Comparison of ENCODE assay signal across 18 mouse cellular contexts in the genomic region with DNA sequence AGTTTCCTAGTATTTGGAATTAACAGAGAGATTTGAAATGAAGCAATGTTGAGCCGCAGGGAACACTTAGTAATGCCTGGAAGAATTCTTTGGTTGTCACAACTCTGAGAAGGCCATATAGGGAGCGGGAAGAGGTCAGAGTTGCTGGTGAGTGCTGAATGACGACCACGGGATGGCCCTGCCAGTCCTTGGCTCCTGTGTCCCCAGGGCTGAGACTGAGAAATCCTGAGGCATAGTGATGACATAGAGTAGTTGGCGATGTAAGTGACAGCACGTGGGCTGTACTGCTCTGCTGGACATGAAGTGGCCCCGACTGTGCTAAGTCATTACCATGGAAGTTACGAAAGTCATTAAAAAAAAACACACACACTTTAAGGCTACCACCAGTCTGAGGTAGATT.
DNase-seq lines count a peak whose midpoint lies in the region; ATAC-seq and TF ChIP-seq lines count a peak whose summit lies in the region.
"Had no signal": no experiment of that assay in that cellular context is flagged by ENCODE, and none has a peak within 500 bp of the region (broad histone marks: within the 10 kb centered on the region; RNA-seq: fewer than 3 reads in every experiment).

No protein-coding gene starts in this region.

- WGBS in lung, embryonic 14.5 days: 31% methylated on average over 8 of the region's 8 CpGs
- WGBS in intestine, embryonic 15.5 days: 69% methylated on average over 8 of the region's 8 CpGs

- no peaks in the 10 kb centered on the region for H3K27me3 ChIP-seq in lung, embryonic 14.5 days (ENCODE audit: insufficient read depth, low read length)
- H3K27me3 ChIP-seq in intestine, embryonic 15.5 days (replicated peaks): no peaks in the 10 kb centered on the region
- H3K27me3 ChIP-seq: embryonic facial prominence, embryonic 12.5 days; forebrain, embryonic 15.5 days; neural tube, embryonic 15.5 days had no signal

- peak; percentile 49 for DNase-seq in adrenal gland, postnatal 14 days
- DNase-seq in adrenal gland, postnatal 36 days: no peak
- DNase-seq in lung, embryonic 14.5 days: peak; percentile 62
- no peak for DNase-seq in lung, postnatal 25 days (ENCODE audit: low spot score)
- DNase-seq in lung, postnatal 14 days: peak; percentile 28
- DNase-seq in right cerebral cortex, postnatal 10 days (ENCODE audit: low spot score in 2 of 2): no peak
- no peak for DNase-seq in layer of hippocampus, adult 18-20 months (ENCODE audit: low spot score in 2 of 2)
- DNase-seq: cerebellum, adult 9-10 months; liver; thymus, postnatal 25 days had no signal

- no peaks in the 10 kb centered on the region for H3K9me3 ChIP-seq in lung, embryonic 14.5 days (ENCODE audit: low read depth, low read length)
- H3K9me3 ChIP-seq in intestine, embryonic 15.5 days: no peaks in the 10 kb centered on the region
- H3K9me3 ChIP-seq: embryonic facial prominence, embryonic 12.5 days; forebrain, embryonic 15.5 days; hindbrain, embryonic 13.5 days; neural tube, embryonic 15.5 days had no signal

- H3K4me3 ChIP-seq in lung, embryonic 14.5 days (ENCODE audit: low read depth, low read length): no peak overlapping the region
- no peak overlapping the region for H3K4me3 ChIP-seq in intestine, embryonic 15.5 days (replicated peaks)
- H3K4me3 ChIP-seq: embryonic facial prominence, embryonic 12.5 days; forebrain, embryonic 15.5 days; hindbrain, embryonic 13.5 days; left cerebral cortex, adult 2 months; neural tube, embryonic 15.5 days had no signal

- no peak overlapping the region for H3K4me2 ChIP-seq in lung, embryonic 14.5 days
- H3K4me2 ChIP-seq in intestine, embryonic 15.5 days (replicated peaks): no peak overlapping the region
- H3K4me2 ChIP-seq: embryonic facial prominence, embryonic 12.5 days; forebrain, embryonic 15.5 days; hindbrain, embryonic 13.5 days; neural tube, embryonic 15.5 days had no signal

- no peak overlapping the region for H3K27ac ChIP-seq in lung, embryonic 14.5 days (ENCODE audit: low read depth)
- H3K27ac ChIP-seq in intestine, embryonic 15.5 days: no peak overlapping the region
- H3K27ac ChIP-seq: embryonic facial prominence, embryonic 12.5 days; forebrain, embryonic 15.5 days; hindbrain, embryonic 13.5 days; left cerebral cortex, adult 2 months; neural tube, embryonic 15.5 days had no signal

- no peak for TF ChIP-seq CTCF in lung, embryonic 14.5 days (IDR thresholded peaks at IDR 0.05; ENCODE audit: low read depth)

- ATAC-seq in lung, embryonic 14.5 days (ENCODE audit: insufficient read depth): peak; percentile 72
- ATAC-seq in intestine, embryonic 15.5 days: no peak
- ATAC-seq: inflammation-experienced regulatory T-cells, adult 6 months had no signal

- no peak overlapping the region for H3K9ac ChIP-seq in lung, embryonic 14.5 days
- H3K9ac ChIP-seq in intestine, embryonic 15.5 days: no peak overlapping the region
- H3K9ac ChIP-seq: embryonic facial prominence, embryonic 12.5 days; forebrain, embryonic 15.5 days; hindbrain, embryonic 13.5 days; neural tube, embryonic 15.5 days had no signal

- peaks cover 7% of the 10 kb centered on the region; the same call in 1 of the 2 replicates for H3K4me1 ChIP-seq in lung, embryonic 14.5 days (ENCODE audit: insufficient read depth)
- no peaks in the 10 kb centered on the region for H3K4me1 ChIP-seq in intestine, embryonic 15.5 days (replicated peaks)

- H3K36me3 ChIP-seq in lung, embryonic 14.5 days (ENCODE audit: insufficient read depth): no peaks in the 10 kb centered on the region
- no peaks in the 10 kb centered on the region for H3K36me3 ChIP-seq in intestine, embryonic 15.5 days
- H3K36me3 ChIP-seq: embryonic facial prominence, embryonic 12.5 days; forebrain, embryonic 15.5 days; G1E; hindbrain, embryonic 13.5 days; neural tube, embryonic 15.5 days had no signal

Comparison
In these comparisons a context has a peak if more than half of its experiments do, and no peak if none do; other contexts are left out.
1. DNase-seq: peak in adrenal gland, postnatal 14 days (single experiment), lung, embryonic 14.5 days (single experiment) and lung, postnatal 14 days (single experiment); none in adrenal gland, postnatal 36 days (0 of 2), lung, postnatal 25 days (single experiment), right cerebral cortex, postnatal 10 days (0 of 2) and layer of hippocampus, adult 18-20 months (0 of 2).